Mouse (Mus musculus): Measurements from ENCODE around the gene Ctu1. TPM values are rescaled to one million over a fixed set of nuclear protein-coding genes. Genes with fewer than 3 reads are reported as not detected.
A peak's percentile ranks its signal among the peaks of the same experiment; 100 is the strongest.
"Not testable (repeated sequence)": the region's sequence is repeated elsewhere in the genome, so short reads cannot be mapped to it uniquely, and the experiment has no call there.

The Ctu1 gene
- total RNA-seq, 2 experiments from 2014 or later = 2.3 TPM

GRCm38 (mm10) chr7:43672581-43673260 lies 905 bp downstream of the Ctu1 start:
- intact Hi-C loops (cut with DNase I) = loop anchor here (5.0 kb wide), 1 partner anchor 90 kb away; no protein-coding TSS in a partner anchor

GRCm38 (mm10) chr7:43675091-43675490 lies 3.3 kb downstream of the Ctu1 start:
- DNase-seq = no peak
- intact Hi-C loops (cut with DNase I) = no loop called here

More at GRCm38 (mm10) chr7:43672581-43673260, 905 bp downstream of the Ctu1 start:
- no peak for DNase-seq

- intact Hi-C loops (cut with DNase I) = no loop called here
- DNase-seq = peak in 1 of 2 experiments; percentile 35
Measured at GRCm38 (mm10) chr7:43678517-43678916, 6.7 kb downstream of the Ctu1 start.

- intact Hi-C loops (cut with DNase I) = loop anchor here (2.0 to 5.0 kb wide), 2 partner anchors 101 to 214 kb away; partner anchors contain the start of gene Klk10
- DNase-seq = peak in 1 of 2 experiments; percentile 44
Measured at GRCm38 (mm10) chr7:43680960-43681359, 9.1 kb downstream of the Ctu1 start.

- intact Hi-C loops (cut with DNase I) = loop anchor here (5.0 kb wide), 1 partner anchor 100 kb away; the partner anchor contains the start of gene Klk10
- not testable (repeated sequence) for DNase-seq
Measured at GRCm38 (mm10) chr7:43682511-43682910, 10.7 kb downstream of the Ctu1 start.

GRCm38 (mm10) chr7:43685088-43685487 lies 13.3 kb downstream of the Ctu1 start:
- intact Hi-C loops (cut with DNase I) = no loop called here
- DNase-seq = no peak

GRCm38 (mm10) chr7:43690118-43690517 lies 18.3 kb downstream of the Ctu1 start, which contains the start of gene Klk14:
TSS of gene Klk14 (plus strand) at chr7:43690418.
- intact Hi-C loops (cut with DNase I) = no loop called here
- no peak for DNase-seq

- intact Hi-C loops (cut with DNase I) = no loop called here
Measured at GRCm38 (mm10) chr7:43710031-43710430, 38.2 kb downstream of the Ctu1 start.

GRCm38 (mm10) chr7:43712267-43712666 lies 40.5 kb downstream of the Ctu1 start, which contains the start of gene Klk13:
TSS of gene Klk13 (plus strand) at chr7:43712567.
- intact Hi-C loops (cut with DNase I) = no loop called here

More at GRCm38 (mm10) chr7:43710031-43710430, 38.2 kb downstream of the Ctu1 start:
- no peak for DNase-seq

GRCm38 (mm10) chr7:43712917-43713316 lies 41.1 kb downstream of the Ctu1 start:
- no peak for DNase-seq
- intact Hi-C loops (cut with DNase I) = no loop called here

More at GRCm38 (mm10) chr7:43712267-43712666, 40.5 kb downstream of the Ctu1 start, which contains the start of gene Klk13:
- no peak for DNase-seq

GRCm38 (mm10) chr7:43713741-43714351 lies 42.0 kb downstream of the Ctu1 start:
- no peak for DNase-seq
- intact Hi-C loops (cut with DNase I) = no loop called here

Other genes starting within 250 kb of the Ctu1 start
- gene Lim2, start 244.3 kb upstream of the Ctu1 start, total RNA-seq (2021) = not detected
- gene Nkg7, start 234.9 kb upstream of the Ctu1 start, total RNA-seq (2021) = not detected
- gene Cldnd2, start 231.2 kb upstream of the Ctu1 start, total RNA-seq (2021) = not detected
- 100 to 1,000 TPM; 264 to 310 TPM for gene Etfb, start 227.9 kb upstream of the Ctu1 start, total RNA-seq (2021)
- gene Gm45233, start 227.9 kb upstream of the Ctu1 start, total RNA-seq (2021) = under 1 TPM in 1 of 2 experiments, not detected in 1; 0.79 TPM
- 1 to 10 TPM; 1.7 TPM for gene Vsig10l, start 208.9 kb upstream of the Ctu1 start, total RNA-seq (2021)
- under 1 TPM; 0.23 to 0.27 TPM for gene Iglon5, start 181.9 kb upstream of the Ctu1 start, total RNA-seq (2021)
- gene 4931406B18Rik, start 166.1 kb upstream of the Ctu1 start, total RNA-seq (2021) = not detected
- under 1 TPM; 0.62 to 0.82 TPM for gene Cd33, start 127.6 kb upstream of the Ctu1 start, total RNA-seq (2021)
- gene Zfp658, start 109.8 kb upstream of the Ctu1 start, total RNA-seq (2021) = under 1 TPM; 0.26 to 0.52 TPM
- gene Zfp719, start 92.4 kb upstream of the Ctu1 start, total RNA-seq (2021) = 1 to 10 TPM; 3.0 to 4.4 TPM
- gene Zfp819, start 64.8 kb upstream of the Ctu1 start, total RNA-seq (2021) = not detected
- gene Ceacam18, start 37.3 kb upstream of the Ctu1 start, total RNA-seq (2021) = not detected
- gene Siglece, start 11.9 kb upstream of the Ctu1 start, total RNA-seq (2021) = under 1 TPM; 0.13 to 0.89 TPM
- gene Klk14, start 18.4 kb downstream of the Ctu1 start, total RNA-seq (2021) = not detected
- gene Klk13, start 40.6 kb downstream of the Ctu1 start, total RNA-seq (2021) = not detected
- gene Klk12, start 96.9 kb downstream of the Ctu1 start, total RNA-seq (2021) = not detected
- gene Klk11, start 102.6 kb downstream of the Ctu1 start, total RNA-seq (2021) = under 1 TPM in 1 of 2 experiments, not detected in 1; 0.20 TPM
- not detected for gene Klk10, start 109.0 kb downstream of the Ctu1 start, total RNA-seq (2021)
- not detected for gene Klk9, start 119.9 kb downstream of the Ctu1 start, total RNA-seq (2021)
- 1 to 10 TPM; 1.5 to 1.9 TPM for gene Klk8, start 125.6 kb downstream of the Ctu1 start, total RNA-seq (2021)
- not detected for gene Klk7, start 139.3 kb downstream of the Ctu1 start, total RNA-seq (2021)
- gene Klk6, start 152.5 kb downstream of the Ctu1 start, total RNA-seq (2021) = not detected
- not detected for gene Klk5, start 170.0 kb downstream of the Ctu1 start, total RNA-seq (2021)
- gene Klk4, start 209.1 kb downstream of the Ctu1 start, total RNA-seq (2021) = not detected

Measured in gastrocnemius, postnatal 36 days (tissue).